Mouse (Mus musculus): ENCODE results near the gene Cpn1. TPM values are rescaled to one million over a fixed set of nuclear protein-coding genes. Genes with fewer than 3 reads are reported as not detected.
A peak's percentile ranks its signal among the peaks of the same experiment; 100 is the strongest.

The Cpn1 gene
- polyA plus RNA-seq, 1 experiment from 2014 or later: 0.18 TPM

GRCm38 (mm10) chr19:43976661-43977060, 9.7 kb downstream of the Cpn1 start:
- no peaks in the 10 kb centered on the region for H3K4me1 ChIP-seq
- ATAC-seq (ENCODE audit: insufficient number of reproducible peaks, low FRiP score, low TSS enrichment, low read depth): no peak

GRCm38 (mm10) chr19:43974221-43974620, 12.1 kb downstream of the Cpn1 start:
- Histone ChIP-seq H3K4me2 (no peak overlapping the region), H3K36me3 (no peaks in the 10 kb centered on the region), H3K4me1 (no peaks in the 10 kb centered on the region), H3K4me3 (no peak overlapping the region), H3K9me3 (no peaks in the 10 kb centered on the region), H3K27me3 (no peaks in the 10 kb centered on the region), H3K9ac (no peak overlapping the region), H3K27ac (no peak overlapping the region)
- WGBS: 85% methylated on average over 6 of the region's 6 CpGs
- ATAC-seq (ENCODE audit: insufficient number of reproducible peaks, low FRiP score, low TSS enrichment, low read depth): no peak

More at GRCm38 (mm10) chr19:43976661-43977060, 9.7 kb downstream of the Cpn1 start:
- no peak overlapping the region for H3K9ac ChIP-seq
- H3K4me2 ChIP-seq: no peak overlapping the region
- WGBS: 52% methylated on average over 6 of the region's 6 CpGs
- H3K4me3 ChIP-seq: no peak overlapping the region
- H3K27me3 ChIP-seq: no peaks in the 10 kb centered on the region
- no peaks in the 10 kb centered on the region for H3K9me3 ChIP-seq
- H3K36me3 ChIP-seq: no peaks in the 10 kb centered on the region
- H3K27ac ChIP-seq: no peak overlapping the region

GRCm38 (mm10) chr19:43973711-43974110, 12.6 kb downstream of the Cpn1 start:
- Histone ChIP-seq H3K4me2 (no peak overlapping the region), H3K9ac (no peak overlapping the region), H3K4me1 (no peaks in the 10 kb centered on the region), H3K27ac (no peak overlapping the region), H3K4me3 (no peak overlapping the region), H3K36me3 (no peaks in the 10 kb centered on the region), H3K27me3 (no peaks in the 10 kb centered on the region), H3K9me3 (no peaks in the 10 kb centered on the region)
- 84% methylated on average over 9 of the region's 9 CpGs for WGBS
- no peak for ATAC-seq (ENCODE audit: insufficient number of reproducible peaks, low FRiP score, low TSS enrichment, low read depth)

GRCm38 (mm10) chr19:43972129-43972528, 14.2 kb downstream of the Cpn1 start:
- no peaks in the 10 kb centered on the region for H3K4me1 ChIP-seq
- H3K36me3 ChIP-seq: no peaks in the 10 kb centered on the region
- H3K27me3 ChIP-seq: no peaks in the 10 kb centered on the region
- ATAC-seq (ENCODE audit: insufficient number of reproducible peaks, low FRiP score, low TSS enrichment, low read depth): no peak
- WGBS: 95% methylated on average over 8 of the region's 8 CpGs
- H3K9ac ChIP-seq: no peak overlapping the region
- no peak overlapping the region for H3K4me2 ChIP-seq
- no peak overlapping the region for H3K27ac ChIP-seq
- H3K4me3 ChIP-seq: no peak overlapping the region
- H3K9me3 ChIP-seq: no peaks in the 10 kb centered on the region

GRCm38 (mm10) chr19:43968436-43969026, 17.8 kb downstream of the Cpn1 start:
- Histone ChIP-seq H3K9me3 (no peaks in the 10 kb centered on the region), H3K4me1 (peaks cover 3% of the 10 kb centered on the region; the same call in 1 of the 2 replicates), H3K9ac (no peak overlapping the region), H3K36me3 (no peaks in the 10 kb centered on the region), H3K27ac (no peak overlapping the region), H3K4me2 (no peak overlapping the region), H3K27me3 (no peaks in the 10 kb centered on the region), H3K4me3 (no peak overlapping the region)
- 72% methylated on average over 8 of the region's 11 CpGs for WGBS
- ATAC-seq (ENCODE audit: insufficient number of reproducible peaks, low FRiP score, low TSS enrichment, low read depth): no peak

- H3K27me3 ChIP-seq: no peaks in the 10 kb centered on the region
- 83% methylated on average over 2 of the region's 2 CpGs for WGBS
Observed at GRCm38 (mm10) chr19:43966481-43966880, 19.9 kb downstream of the Cpn1 start.

GRCm38 (mm10) chr19:43965496-43966085, 20.8 kb downstream of the Cpn1 start:
- Histone ChIP-seq H3K4me3 (no peak overlapping the region), H3K36me3 (no peaks in the 10 kb centered on the region), H3K27me3 (no peaks in the 10 kb centered on the region), H3K27ac (no peak overlapping the region), H3K9ac (no peak overlapping the region), H3K4me2 (no peak overlapping the region), H3K4me1 (peaks cover 3% of the 10 kb centered on the region; the same call in 1 of the 2 replicates), H3K9me3 (no peaks in the 10 kb centered on the region)
- WGBS: 58% methylated on average over 11 of the region's 11 CpGs
- no peak for ATAC-seq (ENCODE audit: insufficient number of reproducible peaks, low FRiP score, low TSS enrichment, low read depth)

More at GRCm38 (mm10) chr19:43966481-43966880, 19.9 kb downstream of the Cpn1 start:
- no peak overlapping the region for H3K4me2 ChIP-seq
- H3K36me3 ChIP-seq: no peaks in the 10 kb centered on the region
- no peak overlapping the region for H3K4me3 ChIP-seq
- no peak overlapping the region for H3K9ac ChIP-seq
- no peaks in the 10 kb centered on the region for H3K9me3 ChIP-seq
- no peak overlapping the region for H3K27ac ChIP-seq
- H3K4me1 ChIP-seq: peaks cover 3% of the 10 kb centered on the region; the same call in 1 of the 2 replicates
- no peak for ATAC-seq (ENCODE audit: insufficient number of reproducible peaks, low FRiP score, low TSS enrichment, low read depth)

GRCm38 (mm10) chr19:43962795-43963194, 23.6 kb downstream of the Cpn1 start:
- Histone ChIP-seq H3K27ac (no peak overlapping the region), H3K9me3 (no peaks in the 10 kb centered on the region), H3K4me2 (no peak overlapping the region), H3K4me1 (peaks cover 8% of the 10 kb centered on the region), H3K4me3 (no peak overlapping the region), H3K27me3 (no peaks in the 10 kb centered on the region), H3K9ac (no peak overlapping the region), H3K36me3 (no peaks in the 10 kb centered on the region)
- 70% methylated on average over 9 of the region's 9 CpGs for WGBS
- ATAC-seq (ENCODE audit: insufficient number of reproducible peaks, low FRiP score, low TSS enrichment, low read depth): no peak

- 84% methylated on average over 2 of the region's 2 CpGs for WGBS
- no peaks in the 10 kb centered on the region for H3K36me3 ChIP-seq
- H3K4me2 ChIP-seq: no peak overlapping the region
- H3K9me3 ChIP-seq: no peaks in the 10 kb centered on the region
- H3K27ac ChIP-seq: no peak overlapping the region
- no peak overlapping the region for H3K9ac ChIP-seq
- H3K27me3 ChIP-seq: no peaks in the 10 kb centered on the region
- ATAC-seq (ENCODE audit: insufficient number of reproducible peaks, low FRiP score, low TSS enrichment, low read depth): no peak
- no peak overlapping the region for H3K4me3 ChIP-seq
- H3K4me1 ChIP-seq: peaks cover 14% of the 10 kb centered on the region
Observed at GRCm38 (mm10) chr19:43961185-43961584, 25.2 kb downstream of the Cpn1 start.

- Histone ChIP-seq H3K9me3 (no peaks in the 10 kb centered on the region), H3K27ac (no peak overlapping the region), H3K36me3 (no peaks in the 10 kb centered on the region), H3K4me3 (no peak overlapping the region), H3K4me1 (peaks cover 10% of the 10 kb centered on the region), H3K27me3 (no peaks in the 10 kb centered on the region), H3K9ac (no peak overlapping the region), H3K4me2 (no peak overlapping the region)
- 88% methylated on average over 11 of the region's 11 CpGs for WGBS
- ATAC-seq (ENCODE audit: insufficient number of reproducible peaks, low FRiP score, low TSS enrichment, low read depth): no peak
Observed at GRCm38 (mm10) chr19:43960014-43960413, 26.3 kb downstream of the Cpn1 start.

GRCm38 (mm10) chr19:43959162-43959561, 27.2 kb downstream of the Cpn1 start:
- Histone ChIP-seq H3K9ac (no peak overlapping the region), H3K4me1 (peaks cover 10% of the 10 kb centered on the region), H3K27me3 (no peaks in the 10 kb centered on the region), H3K36me3 (no peaks in the 10 kb centered on the region), H3K4me2 (no peak overlapping the region), H3K27ac (no peak overlapping the region), H3K4me3 (no peak overlapping the region), H3K9me3 (no peaks in the 10 kb centered on the region)
- WGBS: 21% methylated on average over 2 of the region's 2 CpGs
- ATAC-seq (ENCODE audit: insufficient number of reproducible peaks, low FRiP score, low TSS enrichment, low read depth): no peak

GRCm38 (mm10) chr19:43957881-43958280, 28.5 kb downstream of the Cpn1 start:
- Histone ChIP-seq H3K4me1 (peaks cover 10% of the 10 kb centered on the region), H3K4me2 (no peak overlapping the region), H3K36me3 (no peaks in the 10 kb centered on the region), H3K9me3 (no peaks in the 10 kb centered on the region), H3K4me3 (no peak overlapping the region), H3K9ac (no peak overlapping the region), H3K27ac (0 out of 2 replicates have a peak overlapping the region, but pooled peaks have one; percentile 33), H3K27me3 (no peaks in the 10 kb centered on the region)
- no peak for ATAC-seq (ENCODE audit: insufficient number of reproducible peaks, low FRiP score, low TSS enrichment, low read depth)
- WGBS: 59% methylated on average over 4 of the region's 4 CpGs
